Comparison of ENCODE assay signal across 8 mouse cellular contexts in genomic region chr3:79586804-79587203, GRCm38 (mm10). TPM values are rescaled to one million over a fixed set of nuclear protein-coding genes. Genes with fewer than 3 reads are reported as not detected.
DNase-seq lines count a peak whose midpoint lies in the region; ATAC-seq and TF ChIP-seq lines count a peak whose summit lies in the region.

No protein-coding gene starts in this region.

- 6% methylated on average over 6 of the region's 6 CpGs for WGBS in heart, embryonic 11.5 days (ENCODE audit: insufficient replicate concordance)
- 3% methylated on average over 6 of the region's 6 CpGs for WGBS in kidney, embryonic 15.5 days

- peaks cover 5% of the 10 kb centered on the region for H3K4me1 ChIP-seq in bone marrow macrophage, adult 2 months (ENCODE audit: control insufficient read depth, insufficient read depth, low read length)
- H3K4me1 ChIP-seq in embryonic fibroblast, embryonic 13.5 days (ENCODE audit: control insufficient read depth, insufficient read depth, low read length) = no peaks in the 10 kb centered on the region
- H3K4me1 ChIP-seq in heart, embryonic 11.5 days (ENCODE audit: control insufficient read depth, insufficient read depth, low read length) = no peaks in the 10 kb centered on the region
- 0 out of 2 replicates have a peak, but pooled peaks cover 4% of the 10 kb centered on the region for H3K4me1 ChIP-seq in kidney, embryonic 15.5 days

- no peak overlapping the region for H3K9ac ChIP-seq in heart, embryonic 11.5 days (ENCODE audit: low read depth, low read length)
- H3K9ac ChIP-seq in kidney, embryonic 15.5 days = no peak overlapping the region

- no peaks in the 10 kb centered on the region for H3K27me3 ChIP-seq in heart, embryonic 11.5 days (ENCODE audit: control insufficient read depth, insufficient read depth, low read length)
- no peaks in the 10 kb centered on the region for H3K27me3 ChIP-seq in kidney, embryonic 15.5 days

- H3K36me3 ChIP-seq in heart, embryonic 11.5 days (ENCODE audit: control insufficient read depth, insufficient read depth, low read length) = no peaks in the 10 kb centered on the region
- no peaks in the 10 kb centered on the region for H3K36me3 ChIP-seq in kidney, embryonic 15.5 days

- no peak overlapping the region for H3K27ac ChIP-seq in bone marrow macrophage, adult 2 months (ENCODE audit: insufficient read depth, low read depth, low read length)
- no peak overlapping the region for H3K27ac ChIP-seq in embryonic fibroblast, embryonic 13.5 days (ENCODE audit: insufficient read depth, low read length)
- H3K27ac ChIP-seq in heart, embryonic 11.5 days (ENCODE audit: low read depth, low read length) = no peak overlapping the region
- H3K27ac ChIP-seq in kidney, embryonic 15.5 days = no peak overlapping the region

- no peaks in the 10 kb centered on the region for H3K9me3 ChIP-seq in heart, embryonic 11.5 days (replicated peaks; ENCODE audit: control insufficient read depth, low read length)
- H3K9me3 ChIP-seq in kidney, embryonic 15.5 days (replicated peaks) = no peaks in the 10 kb centered on the region

- peak; percentile 87 for TF ChIP-seq CTCF in bone marrow macrophage, adult 2 months (IDR thresholded peaks at IDR 0.05; ENCODE audit: low read depth, low read length)
- TF ChIP-seq CTCF in embryonic fibroblast, embryonic 13.5 days (IDR thresholded peaks at IDR 0.05; ENCODE audit: borderline replicate concordance, insufficient read depth, low read length) = peak; percentile 71

- TF ChIP-seq POLR2A in bone marrow macrophage, adult 2 months (IDR thresholded peaks at IDR 0.05; ENCODE audit: borderline replicate concordance, low read depth, low read length) = no peak
- no peak for TF ChIP-seq POLR2A in embryonic fibroblast, embryonic 13.5 days (IDR thresholded peaks at IDR 0.05; ENCODE audit: low read depth, low read length)

- no peak overlapping the region for H3K4me2 ChIP-seq in heart, embryonic 11.5 days
- H3K4me2 ChIP-seq in kidney, embryonic 15.5 days = peak overlapping the region; percentile 25; the same call in 1 of the 2 replicates

- ATAC-seq in heart, embryonic 11.5 days (replicated peaks; ENCODE audit: insufficient number of reproducible peaks, low FRiP score, low TSS enrichment) = peak; percentile 55; the same call in 1 of the 2 replicates
- ATAC-seq in kidney, embryonic 15.5 days (replicated peaks; ENCODE audit: low FRiP score) = peak; percentile 65
- ATAC-seq in monocyte, adult 5-6 weeks (replicated peaks; ENCODE audit: insufficient number of reproducible peaks, low FRiP score, low TSS enrichment, poor library complexity, severe bottlenecking) = peak; percentile 87

- no peak overlapping the region for H3K4me3 ChIP-seq in bone marrow macrophage, adult 2 months (ENCODE audit: insufficient read depth, low read length)
- H3K4me3 ChIP-seq in embryonic fibroblast, embryonic 13.5 days (ENCODE audit: insufficient read depth, low read length) = no peak overlapping the region
- no peak overlapping the region for H3K4me3 ChIP-seq in heart, embryonic 11.5 days (ENCODE audit: low read depth, low read length)
- no peak overlapping the region for H3K4me3 ChIP-seq in kidney, embryonic 15.5 days (replicated peaks)

- DNase-seq in B cell, adult 2 months = peak; percentile 91 to 92
- peak; percentile 90 for DNase-seq in liver
- peak; percentile 76 to 79 for DNase-seq in spleen, postnatal 36 days (ENCODE audit: low spot score in 2 of 2)

RNA-seq across cellular contexts. Expression of gene Ppid, which starts 4.3 kb away (rescaled TPM):
- 34.9 and 45.8 TPM in 2 replicates for polyA plus RNA-seq in bone marrow macrophage, adult 2 months (2012; ENCODE audit: insufficient read depth, insufficient read length, missing spikeins)
- 104 and 113 TPM in 2 replicates for polyA plus RNA-seq in embryonic fibroblast, embryonic 13.5 days (2011; ENCODE audit: insufficient read length, low read depth, missing spikeins)
- polyA plus RNA-seq in heart, embryonic 11.5 days (2014; fragmentation: Nextera tagmentation; extraction: Ambion mirVana) = 130 and 133 TPM in 2 replicates
- 168 and 181 TPM in 2 replicates for polyA plus RNA-seq in kidney, embryonic 15.5 days (2015; fragmentation: Nextera tagmentation; extraction: Ambion mirVana)
- total RNA-seq in monocyte, adult 5-6 weeks (2017) = 99.2 to 136 TPM (median 131 TPM) in 3 replicates

RNA-seq across cellular contexts. Expression of gene Fnip2, which starts 19.2 kb away (rescaled TPM):
- 125 and 135 TPM in 2 replicates for polyA plus RNA-seq in bone marrow macrophage, adult 2 months (2012; ENCODE audit: insufficient read depth, insufficient read length, missing spikeins)
- 14.2 and 19.7 TPM in 2 replicates for polyA plus RNA-seq in embryonic fibroblast, embryonic 13.5 days (2011; ENCODE audit: insufficient read length, low read depth, missing spikeins)
- 5.0 and 6.2 TPM in 2 replicates for polyA plus RNA-seq in heart, embryonic 11.5 days (2014; fragmentation: Nextera tagmentation; extraction: Ambion mirVana)
- 3.8 and 4.8 TPM in 2 replicates for polyA plus RNA-seq in kidney, embryonic 15.5 days (2015; fragmentation: Nextera tagmentation; extraction: Ambion mirVana)
- 3.0 to 6.5 TPM (median 5.7 TPM) in 3 replicates for total RNA-seq in monocyte, adult 5-6 weeks (2017)

RNA-seq across cellular contexts. Expression of gene 4930579G24Rik, which starts 42.1 kb away (rescaled TPM):
- 10.0 and 12.1 TPM in 2 replicates for polyA plus RNA-seq in bone marrow macrophage, adult 2 months (2012; ENCODE audit: insufficient read depth, insufficient read length, missing spikeins)
- polyA plus RNA-seq in embryonic fibroblast, embryonic 13.5 days (2011; ENCODE audit: insufficient read length, low read depth, missing spikeins) = 14.0 and 14.3 TPM in 2 replicates
- 26.1 and 30.1 TPM in 2 replicates for polyA plus RNA-seq in heart, embryonic 11.5 days (2014; fragmentation: Nextera tagmentation; extraction: Ambion mirVana)
- polyA plus RNA-seq in kidney, embryonic 15.5 days (2015; fragmentation: Nextera tagmentation; extraction: Ambion mirVana) = 30.7 and 33.0 TPM in 2 replicates
- 4.4 to 5.3 TPM in 2 of 3 replicates, not detected in the other for total RNA-seq in monocyte, adult 5-6 weeks (2017)

RNA-seq across cellular contexts. Expression of gene Etfdh, which starts 42.5 kb away (rescaled TPM):
- polyA plus RNA-seq in bone marrow macrophage, adult 2 months (2012; ENCODE audit: insufficient read depth, insufficient read length, missing spikeins) = 25.5 and 28.4 TPM in 2 replicates
- polyA plus RNA-seq in embryonic fibroblast, embryonic 13.5 days (2011; ENCODE audit: insufficient read length, low read depth, missing spikeins) = 40.0 and 45.6 TPM in 2 replicates
- 124 and 141 TPM in 2 replicates for polyA plus RNA-seq in heart, embryonic 11.5 days (2014; fragmentation: Nextera tagmentation; extraction: Ambion mirVana)
- 64.9 and 67.4 TPM in 2 replicates for polyA plus RNA-seq in kidney, embryonic 15.5 days (2015; fragmentation: Nextera tagmentation; extraction: Ambion mirVana)
- total RNA-seq in monocyte, adult 5-6 weeks (2017) = 34.8 to 50.9 TPM (median 49.1 TPM) in 3 replicates
